Mouse (Mus musculus) cerebellum, adult 9-10 months (tissue): ENCODE data around the gene Myo1e.

Source experiments
- DNase-seq: peaks from one replicate; pipeline ENCODE4 v3.0.0; 2022

The Myo1e gene

DNA sequence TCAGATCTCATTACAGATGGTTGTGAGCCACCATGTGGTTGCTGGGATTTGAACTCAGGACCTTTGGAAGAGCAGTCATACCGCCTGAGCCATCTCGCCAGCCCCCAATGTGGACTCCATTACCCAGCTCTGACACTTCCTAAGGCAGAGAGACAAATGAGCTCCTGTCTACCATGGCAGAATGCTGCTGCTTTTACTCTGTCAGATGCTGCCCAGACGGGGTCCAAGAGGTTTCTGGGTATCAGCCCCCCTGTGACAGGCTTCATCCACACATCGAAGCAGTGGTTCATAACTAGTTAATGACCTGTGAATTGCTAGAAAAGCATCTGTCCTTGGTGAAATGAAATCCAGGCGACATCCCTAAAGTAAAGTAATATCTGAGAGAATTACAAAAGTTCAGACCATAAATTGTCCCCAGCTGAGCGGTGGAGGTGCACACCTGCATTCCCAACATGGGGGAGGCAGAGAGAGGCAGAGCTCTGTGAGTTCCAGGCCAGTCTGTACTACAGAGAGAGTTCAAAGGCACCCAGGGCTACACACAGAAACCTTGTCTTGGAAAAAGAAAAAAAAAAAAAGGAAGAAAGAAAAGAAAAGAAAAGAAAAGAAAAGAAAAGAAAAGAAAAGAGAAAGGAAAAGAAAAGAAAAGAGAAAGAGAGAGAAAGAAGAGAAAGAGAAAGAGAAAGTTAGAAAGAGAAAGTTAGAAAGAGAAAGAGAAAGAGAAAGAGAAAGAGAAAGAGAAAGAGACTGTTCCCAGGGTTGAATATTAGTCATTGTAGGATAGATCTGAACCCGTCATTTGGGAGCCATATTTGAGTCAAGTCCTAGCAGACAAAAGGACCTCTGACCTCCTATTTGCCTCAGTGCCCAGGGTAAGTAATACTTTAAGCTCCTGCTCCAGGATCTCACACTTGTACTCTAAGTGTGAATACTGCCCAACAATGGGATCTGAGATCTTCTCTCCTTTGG lies 172.6 kb downstream of the Myo1e start:
- DNase-seq: no peak

DNA sequence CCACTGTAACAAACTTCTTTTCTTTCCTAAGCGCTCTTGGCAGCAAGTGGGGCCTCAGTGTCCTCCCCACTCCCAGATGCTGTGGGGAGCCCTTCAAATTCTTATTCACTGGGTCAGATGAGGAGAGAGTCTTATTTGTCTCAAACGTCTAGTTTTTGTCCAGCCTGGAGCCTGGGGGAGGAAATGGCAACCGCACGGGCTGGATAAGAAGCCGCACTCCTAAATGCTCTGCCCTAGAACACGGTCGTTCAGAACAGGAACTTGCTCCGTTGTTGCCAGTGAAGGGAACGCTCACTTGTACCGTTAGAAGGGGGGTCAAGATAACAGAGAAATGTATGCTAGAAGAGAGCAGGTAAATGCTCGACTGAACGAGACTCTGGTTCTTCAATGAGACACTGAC lies 174.9 kb downstream of the Myo1e start:
- peak; percentile 2 for DNase-seq

DNA sequence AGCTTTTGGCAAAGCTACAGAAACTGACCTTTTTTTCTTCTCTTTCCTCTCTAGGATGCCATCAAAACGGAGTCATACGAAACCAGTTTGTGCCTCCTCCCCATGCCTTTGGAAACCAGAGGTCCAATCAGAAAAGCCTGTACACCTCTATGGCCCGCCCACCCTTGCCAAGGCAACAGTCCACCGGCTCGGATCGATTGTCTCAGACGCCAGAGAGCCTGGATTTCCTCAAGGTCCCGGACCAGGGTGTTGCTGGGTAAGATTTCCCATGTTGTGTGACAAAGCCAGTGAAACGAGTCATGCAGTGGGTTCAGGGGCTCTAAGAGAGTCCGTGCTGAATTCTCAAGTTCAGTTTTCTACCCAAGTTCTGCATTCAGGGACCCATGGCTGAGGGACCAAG lies 176.6 kb downstream of the Myo1e start:
- no peak for DNase-seq

DNA sequence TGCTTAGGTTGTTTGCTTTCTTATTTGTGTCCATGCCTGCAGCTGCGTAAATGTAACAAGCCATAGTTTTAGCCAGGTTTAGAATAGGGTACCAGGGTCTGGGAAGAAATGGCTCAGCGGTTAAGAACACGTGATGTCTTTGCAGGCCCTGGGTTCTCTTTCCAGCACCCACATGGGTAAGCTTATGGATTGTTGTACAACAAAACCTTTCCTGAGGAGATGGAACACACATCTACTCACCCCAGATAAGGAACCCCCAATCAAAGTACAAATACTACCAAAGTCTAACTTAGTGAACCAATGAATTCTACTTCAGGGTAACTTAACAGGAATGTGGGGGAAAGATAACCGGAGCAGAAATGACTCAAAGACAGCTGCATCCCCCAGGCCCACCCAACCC lies 177.3 kb downstream of the Myo1e start:
- no peak for DNase-seq

DNA sequence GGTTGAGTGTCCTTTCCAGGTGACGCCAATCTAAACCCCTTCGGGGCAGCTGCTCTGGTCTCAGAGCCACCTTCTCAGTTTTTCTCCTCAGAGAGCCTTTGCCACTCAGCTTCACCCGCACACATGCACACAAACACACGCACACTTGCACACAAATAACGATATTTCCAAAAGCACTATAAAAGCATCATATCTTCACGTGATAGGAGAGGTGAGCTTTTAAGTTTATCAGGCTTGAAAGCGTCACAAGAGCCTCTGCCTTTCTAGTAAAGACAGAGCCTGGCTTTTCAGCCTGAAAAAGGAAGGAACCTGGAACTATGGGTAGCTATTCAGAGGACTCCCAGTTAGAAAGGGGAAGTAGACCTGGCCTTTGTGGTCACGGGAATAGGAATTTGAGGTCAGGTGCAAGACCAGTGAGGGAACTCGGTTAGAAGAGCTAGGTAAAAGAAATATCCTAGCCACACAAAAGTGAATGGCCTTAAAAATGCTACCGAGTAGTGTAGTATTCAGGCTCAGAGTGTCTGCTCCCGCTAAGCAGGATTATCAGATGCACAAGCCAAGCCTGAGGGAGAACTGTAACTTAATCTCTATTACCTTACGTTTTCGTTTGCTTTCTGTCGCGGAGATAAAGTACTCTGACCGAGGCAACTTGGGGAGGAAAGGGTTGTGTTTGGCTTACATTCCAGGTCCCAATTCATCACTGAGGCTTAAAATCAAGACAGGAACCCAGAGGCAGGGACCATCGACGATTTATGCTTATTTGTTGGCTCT lies 178.0 kb downstream of the Myo1e start:
- no peak for DNase-seq

DNA sequence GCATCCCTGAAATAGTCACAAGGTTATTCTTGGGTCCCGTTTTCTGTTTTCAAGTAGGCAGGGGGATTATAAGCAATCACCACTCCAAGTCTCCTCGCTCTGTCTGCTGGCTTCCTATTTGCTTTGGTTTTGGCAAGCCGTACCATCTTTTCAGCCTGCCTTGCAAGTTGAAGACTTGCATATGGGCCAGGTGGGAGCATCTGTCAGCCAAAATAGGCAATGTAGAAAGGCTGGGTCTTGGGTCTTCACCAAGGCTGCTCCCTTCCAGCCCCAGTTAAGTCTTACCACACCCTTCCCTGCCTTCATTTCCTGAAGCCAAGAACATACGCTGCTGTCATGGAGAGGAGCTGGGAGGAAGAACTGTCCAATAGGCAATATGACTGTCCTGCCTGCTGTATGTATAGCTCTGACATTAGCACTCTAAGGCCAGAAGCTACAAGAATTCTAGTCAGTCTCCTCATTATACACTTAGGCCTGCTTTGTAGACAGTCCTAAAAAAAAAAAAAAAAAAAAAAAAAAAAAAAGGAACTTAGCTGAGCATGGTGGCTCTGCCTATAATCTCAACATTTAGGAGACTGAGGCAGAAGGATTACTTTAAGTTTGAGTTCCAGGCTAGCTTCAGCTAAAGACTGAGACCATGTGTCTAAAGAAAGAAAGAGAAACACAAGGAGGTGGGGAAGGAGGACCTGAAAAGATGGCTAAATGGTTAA lies 180.4 kb downstream of the Myo1e start:
- DNase-seq: no peak

DNA sequence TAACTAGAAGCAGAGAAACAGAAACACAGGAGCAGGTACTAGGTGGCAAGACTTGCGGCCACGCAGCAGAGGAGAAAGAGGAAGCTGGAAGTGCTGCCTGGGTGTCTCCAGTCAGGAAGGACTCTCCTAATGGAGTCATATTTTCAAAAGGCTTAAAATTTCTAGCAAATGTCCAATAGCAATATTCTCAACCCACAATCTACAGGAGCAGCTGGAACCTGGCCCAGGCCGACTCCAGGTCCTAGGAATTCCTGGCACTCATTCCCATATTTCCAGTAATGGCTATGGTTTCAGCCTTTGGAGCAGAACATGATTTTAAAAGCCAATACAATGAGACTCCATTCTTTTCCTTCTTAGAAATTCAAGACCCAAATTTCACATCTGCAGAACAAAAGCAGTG lies 182.4 kb downstream of the Myo1e start:
- no peak for DNase-seq

DNA sequence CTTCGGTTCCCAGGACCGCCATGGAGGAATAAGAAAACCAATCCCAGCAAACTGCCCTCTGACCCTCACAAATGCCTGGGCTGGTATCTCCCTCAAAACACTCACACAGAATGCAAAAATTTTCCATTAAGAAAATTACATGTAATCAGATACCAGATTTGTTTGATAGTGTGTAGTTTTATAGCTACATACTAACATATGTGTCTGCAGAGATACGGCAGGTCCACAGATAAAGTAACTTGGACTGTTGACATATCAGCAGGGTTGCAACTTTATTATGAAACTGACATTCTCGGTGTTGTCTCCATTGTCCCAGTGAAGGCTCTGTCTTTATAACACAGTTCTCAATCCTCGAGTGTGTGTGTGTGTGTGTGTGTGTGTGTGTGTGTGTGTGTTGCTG lies 183.9 kb downstream of the Myo1e start:
- no peak for DNase-seq

DNA sequence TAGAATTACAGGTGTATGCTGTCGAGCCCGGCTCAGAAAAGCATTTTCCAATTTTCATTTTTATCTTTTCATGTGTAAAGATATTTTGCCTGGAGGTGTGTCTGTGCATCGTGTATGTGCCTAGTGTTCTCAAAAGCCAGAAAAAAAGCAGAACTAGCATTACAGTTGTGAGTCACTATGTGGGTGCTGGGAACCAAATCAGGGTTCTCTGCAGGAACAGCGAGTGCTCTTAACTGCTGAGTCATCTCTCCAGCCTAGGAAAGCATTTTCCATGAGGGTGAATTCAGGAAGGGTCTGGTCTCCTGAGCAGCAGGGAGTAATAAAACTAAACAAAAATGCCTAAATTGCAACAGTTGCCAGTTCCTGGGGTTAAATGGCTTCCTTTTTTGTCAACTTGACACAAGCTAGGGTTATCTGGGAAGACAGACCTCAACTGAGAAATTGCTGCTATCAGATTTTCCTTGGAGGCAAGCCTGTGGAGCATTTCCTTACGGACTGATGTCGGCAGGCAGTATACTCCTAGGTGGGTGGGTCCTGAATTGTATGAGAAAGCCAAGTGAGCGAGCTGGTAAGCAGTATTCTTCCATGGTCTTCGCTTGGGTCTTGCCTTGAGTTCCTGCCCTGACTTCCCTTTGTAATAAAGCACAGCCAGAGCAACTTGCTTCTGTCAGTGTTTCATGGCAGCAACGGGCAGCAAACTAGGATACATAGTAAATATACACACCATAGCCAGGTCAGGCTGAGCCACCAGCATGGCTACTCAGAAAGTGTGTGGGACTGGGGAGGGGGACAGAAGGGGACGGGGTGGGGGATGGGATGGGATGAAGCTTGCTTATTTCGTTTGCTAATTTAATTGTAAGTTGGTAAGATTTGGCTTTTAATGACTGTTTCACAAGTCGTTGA lies 184.8 kb downstream of the Myo1e start:
- no peak for DNase-seq

DNA sequence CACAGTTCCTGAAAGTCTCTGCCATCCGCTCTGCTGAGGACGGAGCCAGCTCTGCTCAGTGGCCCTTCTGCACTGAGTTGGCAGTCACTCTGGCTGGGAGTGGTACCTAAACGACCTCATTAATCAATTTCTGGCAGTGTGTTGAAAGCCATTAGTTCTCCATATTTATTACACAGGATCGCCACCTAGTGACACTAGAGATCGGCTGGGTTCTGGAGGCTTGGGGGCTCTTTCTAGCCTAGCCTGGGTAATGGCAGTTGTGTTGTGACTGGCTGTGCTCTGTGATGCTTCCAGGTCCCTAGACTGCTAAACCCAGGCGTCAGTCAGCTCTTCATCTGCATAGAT lies 185.4 kb downstream of the Myo1e start:
- peak; percentile 30 for DNase-seq

DNA sequence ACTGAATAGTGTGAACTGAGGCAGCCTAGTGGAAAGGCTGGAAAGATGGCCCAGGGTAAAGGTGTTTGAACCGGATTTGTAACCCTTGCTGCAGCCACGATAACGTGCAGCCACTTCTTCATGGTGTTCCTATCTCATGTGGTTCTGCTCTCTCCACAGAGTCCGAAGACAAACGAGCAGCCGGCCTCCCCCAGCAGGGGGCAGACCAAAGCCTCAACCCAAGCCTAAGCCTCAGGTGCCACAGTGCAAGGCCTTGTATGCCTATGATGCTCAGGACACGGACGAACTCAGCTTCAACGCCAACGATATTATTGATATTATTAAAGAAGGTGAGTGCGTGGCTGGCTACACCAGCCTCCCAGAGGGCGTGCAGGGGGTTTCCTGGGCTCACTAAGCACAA lies 188.5 kb downstream of the Myo1e start:
- DNase-seq: no peak

DNA sequence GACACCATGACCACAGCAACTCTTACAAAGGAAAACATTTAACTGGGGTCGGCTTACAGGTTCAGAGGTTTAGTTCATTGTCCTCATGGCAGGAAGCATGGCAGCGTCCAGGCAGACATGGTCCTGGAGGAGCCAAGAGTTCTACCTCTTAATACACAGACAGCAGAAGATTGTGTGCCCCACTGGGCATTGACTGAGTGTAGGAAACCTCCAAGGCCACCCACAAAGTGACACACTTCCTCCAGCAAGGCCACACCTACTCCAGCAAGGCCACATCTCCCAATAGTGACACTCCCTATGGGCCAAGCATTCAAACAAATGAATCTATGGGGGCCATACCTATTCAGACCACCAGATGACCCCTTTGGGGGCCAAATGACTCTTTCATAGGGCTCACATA lies 188.9 kb downstream of the Myo1e start:
- DNase-seq: no peak

DNA sequence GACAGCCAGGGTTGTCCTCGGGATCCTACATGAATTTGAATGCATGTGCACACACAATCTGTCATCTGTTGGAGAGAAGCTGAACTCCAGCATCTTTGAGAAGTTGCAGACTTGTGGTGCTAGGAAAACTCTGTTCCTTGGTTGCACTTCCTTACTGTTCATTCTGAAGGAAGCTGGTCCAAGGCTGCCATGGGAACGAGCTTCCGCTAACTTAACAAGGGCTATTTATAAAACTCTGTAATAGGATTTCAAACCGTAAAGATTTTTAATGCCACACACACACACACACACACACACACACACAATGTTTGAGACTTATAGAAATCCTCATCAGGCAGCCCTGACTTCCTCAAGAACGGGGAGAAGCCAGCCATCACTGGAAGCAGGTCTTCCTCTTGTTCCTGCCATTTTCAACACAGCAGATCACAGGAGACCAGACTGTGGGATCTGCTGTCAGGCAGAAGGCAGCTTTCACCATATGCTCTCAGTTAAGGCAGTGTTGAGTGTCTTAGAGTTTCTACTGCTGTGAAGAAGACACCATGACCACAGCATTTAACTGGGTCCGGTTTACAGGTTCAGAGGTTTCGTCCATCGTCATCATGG lies 194.9 kb downstream of the Myo1e start:
- no peak for DNase-seq

DNA sequence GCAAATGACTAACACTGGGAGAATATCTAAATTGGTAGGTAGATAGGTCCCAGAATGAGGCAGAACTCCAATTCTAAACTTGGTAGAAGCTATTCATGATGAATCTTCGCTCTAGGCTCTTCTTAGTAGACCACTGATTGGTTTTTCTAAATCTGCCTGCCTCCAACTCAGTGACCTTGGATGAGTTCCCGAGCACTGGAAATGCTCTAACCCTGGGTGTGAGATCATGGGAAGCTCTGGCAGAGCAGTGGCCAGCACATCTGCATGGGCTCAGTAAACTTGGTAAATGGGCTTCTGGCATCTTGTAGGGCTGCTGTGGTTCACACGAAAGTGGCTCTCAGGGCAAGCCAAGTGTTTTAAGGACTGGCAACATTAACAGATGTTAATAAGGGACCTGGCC lies 199.4 kb downstream of the Myo1e start:
- no peak for DNase-seq

DNA sequence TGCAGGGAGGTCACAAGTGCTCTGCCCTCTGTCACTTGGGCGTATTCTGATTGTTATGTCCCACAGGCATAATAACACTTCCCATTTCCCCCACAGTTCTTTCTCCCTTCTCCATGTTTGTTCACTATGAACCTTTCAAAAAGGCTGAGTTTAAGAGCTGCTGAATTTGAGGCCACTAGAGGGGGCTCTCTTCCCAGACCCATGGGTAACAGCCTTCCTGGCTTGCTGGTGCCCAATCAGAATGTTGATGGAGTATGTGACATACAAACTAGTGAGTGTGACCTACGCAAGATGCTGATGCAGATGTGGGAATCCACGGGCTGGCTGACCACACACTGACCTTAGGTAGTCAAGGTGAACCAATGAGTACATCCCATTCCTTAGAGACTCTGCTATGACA lies 201.6 kb downstream of the Myo1e start:
- DNase-seq: peak; percentile 9

DNA sequence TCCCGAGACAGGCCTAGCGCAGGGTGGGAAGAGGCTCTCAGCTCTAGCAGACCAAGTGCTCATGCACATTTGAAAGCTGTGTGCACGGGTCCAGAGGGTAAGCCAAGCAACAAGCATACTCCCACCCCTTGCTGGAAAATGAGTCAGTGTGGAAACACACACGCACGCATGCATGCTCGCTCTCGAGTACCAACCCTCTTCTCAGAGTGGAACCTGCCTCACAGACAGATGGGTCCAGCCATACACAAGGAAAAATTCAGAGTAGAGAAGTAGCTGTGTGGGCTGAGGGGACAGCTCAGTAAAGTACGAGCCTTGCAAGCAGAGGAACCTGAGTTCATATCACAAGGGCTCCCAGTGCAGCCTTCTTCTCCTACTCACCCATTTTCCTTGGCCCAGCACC lies 202.6 kb downstream of the Myo1e start:
- no peak for DNase-seq

DNA sequence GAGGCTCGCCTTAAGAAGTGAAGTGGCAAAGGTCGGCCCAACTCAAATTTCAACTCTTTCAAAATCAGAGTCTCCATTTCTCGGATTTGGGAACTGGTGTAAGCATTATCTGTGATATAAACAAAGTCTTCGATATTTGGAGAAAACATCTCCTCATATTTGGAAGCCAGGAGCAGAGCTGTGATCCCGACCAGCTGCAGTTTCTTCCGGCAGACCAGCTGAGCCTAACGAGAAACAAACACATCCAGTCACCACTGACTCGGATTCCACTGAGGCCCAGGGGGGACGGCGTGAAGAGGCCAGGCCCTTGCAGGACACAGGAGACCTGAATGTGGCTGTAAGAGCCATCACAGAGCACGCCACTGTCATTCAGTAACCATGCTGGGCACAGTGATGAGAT lies 203.5 kb downstream of the Myo1e start:
- no peak for DNase-seq

DNA sequence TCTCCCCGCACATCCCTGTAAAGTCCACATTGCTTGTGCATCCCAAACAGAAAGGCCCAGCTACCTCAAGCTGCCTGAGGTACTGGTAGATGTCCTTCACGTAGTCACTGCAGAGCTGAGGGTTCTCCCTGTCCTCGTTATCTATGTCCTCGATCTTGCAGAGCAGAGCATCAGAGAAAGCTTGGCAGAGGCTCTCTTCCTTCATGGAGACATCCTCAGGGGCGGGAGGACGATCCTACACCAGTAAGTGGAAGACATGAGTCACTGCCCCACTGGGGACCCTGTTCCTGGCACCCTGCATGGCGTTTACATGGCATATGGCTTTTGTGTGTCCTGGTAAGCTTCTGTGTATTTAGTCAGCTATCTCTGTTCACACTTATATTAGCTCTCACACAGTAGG lies 205.9 kb downstream of the Myo1e start:
- no peak for DNase-seq

DNA sequence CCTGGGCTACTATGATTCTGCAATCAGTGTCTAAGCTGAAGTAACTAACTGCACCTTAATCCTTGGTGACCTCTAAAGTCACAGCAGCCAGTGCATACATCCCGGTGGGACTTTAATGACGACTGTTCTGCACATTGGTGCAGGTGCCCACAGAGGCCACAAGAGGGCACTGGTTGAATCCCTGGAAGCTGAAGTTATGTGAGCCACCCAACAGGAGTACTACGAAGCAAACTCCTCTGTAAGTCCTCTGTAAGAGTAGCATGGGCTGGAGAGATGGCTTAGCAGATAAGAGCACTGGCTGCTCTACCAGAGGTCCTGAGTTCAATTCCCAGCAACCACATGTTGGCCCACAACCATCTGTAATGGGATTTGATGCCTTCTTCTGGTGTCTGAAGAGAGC lies 209.3 kb downstream of the Myo1e start:
- DNase-seq: no peak

DNA sequence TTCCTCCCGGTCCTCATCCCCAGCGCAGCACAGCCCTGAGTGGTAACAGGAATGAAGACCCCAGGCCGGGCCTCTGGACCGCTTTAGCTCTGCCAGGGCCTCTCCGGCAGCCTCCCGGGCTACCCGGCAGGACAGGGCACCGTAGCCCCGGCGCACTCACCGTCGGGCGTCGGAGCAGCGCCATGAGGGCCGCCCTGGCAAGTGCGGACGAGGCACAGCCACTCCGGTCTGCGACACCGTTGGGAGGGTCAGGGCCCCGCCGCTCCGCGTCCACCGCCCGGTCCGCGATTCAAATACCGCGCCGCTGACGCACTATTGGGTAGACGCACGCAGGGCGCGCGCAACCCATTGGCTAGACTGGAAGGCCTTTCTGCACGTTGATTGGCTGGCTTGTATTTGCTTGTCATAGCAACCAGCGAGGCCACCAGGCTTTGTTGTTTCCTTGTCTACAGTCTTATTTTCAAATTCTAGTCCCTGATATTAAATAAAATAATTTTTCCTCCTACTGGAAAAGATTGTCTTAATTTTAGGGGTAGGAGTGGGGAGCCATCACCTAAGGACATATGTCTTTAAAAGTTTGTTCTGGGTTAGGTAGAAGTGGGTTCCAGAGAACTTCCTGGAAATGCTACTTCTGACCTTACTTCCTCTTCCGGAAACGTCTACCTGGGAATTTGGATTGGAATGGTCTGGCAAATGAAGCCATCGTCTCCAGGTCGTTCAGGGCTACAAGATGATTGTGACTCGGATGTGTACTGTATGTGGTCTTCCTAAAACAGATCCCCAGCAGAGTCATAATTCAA lies 214.3 kb downstream of the Myo1e start, which contains the start of gene Ccnb2:
TSS of gene Ccnb2 (minus strand) at position 291 of the 800 bp plus-strand sequence.
- peak; percentile 70 for DNase-seq

DNA sequence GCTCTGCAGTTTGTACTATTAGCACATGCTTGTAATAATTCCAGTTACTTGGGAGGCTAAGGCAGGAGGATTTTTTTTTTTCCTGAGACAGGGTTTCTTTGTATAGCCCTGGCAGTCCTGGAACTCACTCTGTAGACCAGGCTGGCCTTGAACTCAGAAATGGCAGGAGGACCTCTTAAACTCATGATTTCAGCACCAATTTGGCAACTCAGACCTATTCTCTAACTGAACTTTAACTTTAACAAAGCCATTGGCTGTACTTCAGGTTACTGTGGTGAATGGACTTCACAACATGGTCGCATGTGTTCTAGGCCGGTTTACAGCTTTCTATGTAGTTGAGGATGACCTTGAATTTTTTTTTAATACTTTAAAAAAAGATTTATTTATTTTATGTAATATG lies 215.5 kb downstream of the Myo1e start:
- no peak for DNase-seq
